Mouse (Mus musculus) monocyte, adult 2 months (primary cell): ENCODE measurements around the gene Gm4767.
"Not testable (repeated sequence)": the region's sequence is repeated elsewhere in the genome, so short reads cannot be mapped to it uniquely, and the experiment has no call there.

ENCODE experiments used
- DNase-seq, 2 experiments: peaks; one replicate each; pipeline ENCODE4 v3.0.0; 2022; ENCODE audit warnings: low spot score in 2 of 2, low read depth in 1 of 2

The Gm4767 gene

GRCm38 (mm10) chr10:81811899-81812298 is at the start of gene Gm4767:
TSS of gene Gm4767 (plus strand) at chr10:81812186.
- not testable (repeated sequence) for DNase-seq

DNA sequence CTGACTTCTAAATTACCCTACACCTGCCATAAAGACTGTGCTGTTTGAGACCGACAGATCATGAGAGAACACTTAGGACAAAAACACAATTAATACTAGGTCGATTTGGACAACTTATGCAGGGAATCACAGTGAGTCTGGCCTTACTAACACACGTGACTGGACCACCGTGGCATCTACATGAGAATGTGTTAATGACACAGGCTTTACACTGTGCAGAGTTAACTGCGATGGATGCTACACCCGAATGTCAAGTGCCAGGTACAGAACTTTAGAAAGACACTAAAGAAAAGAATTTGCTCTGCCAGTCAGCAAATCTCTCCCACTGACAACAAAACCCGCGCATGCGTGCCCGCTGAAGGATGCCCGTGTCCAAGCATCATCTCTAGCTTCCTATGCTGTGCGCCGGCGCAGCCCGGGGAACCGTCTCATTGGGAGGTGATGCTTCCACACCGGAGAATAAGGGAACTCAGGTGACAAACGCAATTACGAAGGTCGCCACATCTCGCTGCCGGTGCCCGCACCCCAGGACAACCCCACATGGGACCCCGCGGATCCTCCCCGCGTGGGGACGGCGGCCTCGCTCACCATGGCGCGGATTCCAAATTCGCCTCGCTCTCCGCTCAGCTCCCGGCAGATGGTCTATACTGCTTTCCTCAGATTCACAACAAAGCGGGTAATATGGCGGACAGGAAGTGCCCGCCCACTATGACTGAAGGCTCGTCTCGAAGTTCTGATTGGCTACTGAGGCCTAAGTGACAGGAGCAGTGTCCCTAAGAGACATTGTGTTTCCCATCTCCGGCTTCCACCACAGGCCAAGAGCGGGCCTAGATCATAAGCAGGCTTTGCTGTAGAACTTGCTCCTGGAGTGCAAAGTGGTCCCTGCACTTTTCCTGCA is 41.2 kb upstream of the Gm4767 start, which contains the start of gene Gm3055:
Gene Gm3055 (minus strand): TSS at position 656 of the 898 bp plus-strand sequence.
- DNase-seq = not testable (repeated sequence)

DNA sequence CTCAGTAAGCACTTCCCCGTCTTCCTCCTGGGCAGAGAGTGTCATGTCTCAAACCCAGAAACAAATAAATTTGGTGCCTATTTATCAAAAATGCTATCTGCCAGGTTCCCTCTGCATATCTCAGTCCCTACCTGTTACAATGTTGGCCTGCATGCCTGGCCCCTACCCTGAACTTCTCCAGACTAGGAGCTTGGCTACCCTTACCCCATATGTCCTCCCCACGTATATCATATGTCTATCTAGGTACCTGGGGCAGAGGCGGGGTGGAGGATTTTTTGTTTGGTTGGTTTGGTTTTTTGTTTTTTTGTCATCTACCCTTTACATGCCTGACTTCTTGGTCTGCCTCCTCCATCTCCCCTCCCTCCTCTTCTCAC is 40.6 kb upstream of the Gm4767 start:
- not testable (repeated sequence) for DNase-seq

DNA sequence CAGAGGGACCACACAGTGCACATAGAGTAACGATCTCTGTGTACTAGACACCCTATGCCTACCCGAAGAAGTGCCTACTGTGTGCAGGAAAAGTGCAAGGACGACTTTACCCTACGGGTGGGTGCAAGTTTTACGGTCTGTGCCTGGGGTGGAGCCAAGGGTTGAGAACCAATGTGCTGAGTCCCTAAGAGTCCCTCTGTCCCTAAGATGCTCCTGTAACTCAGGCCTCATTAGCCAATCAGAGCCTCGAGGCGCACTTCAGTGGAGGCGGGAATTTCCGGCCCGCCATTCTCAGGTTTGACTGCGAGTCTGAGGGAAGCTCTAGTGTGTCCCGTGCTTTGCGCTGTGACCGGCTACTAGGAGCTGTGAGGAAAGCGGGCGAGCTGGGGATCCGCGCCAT is 34.2 kb downstream of the Gm4767 start:
- not testable (repeated sequence) for DNase-seq

- DNase-seq = not testable (repeated sequence)
Measured at GRCm38 (mm10) chr10:81863409-81864407, 51.7 kb downstream of the Gm4767 start, which contains the start of gene Gm32687. TSS of gene Gm32687 (plus strand) at chr10:81863934.
